Mouse (Mus musculus): ENCODE data around the gene Stpg2. TPM values are rescaled to one million over a fixed set of nuclear protein-coding genes. Genes with fewer than 3 reads are reported as not detected.

The Stpg2 gene
- polyA plus RNA-seq (2014; fragmentation: Nextera tagmentation; extraction: Ambion mirVana) = 0.07 and 0.09 TPM in 2 replicates

DNA sequence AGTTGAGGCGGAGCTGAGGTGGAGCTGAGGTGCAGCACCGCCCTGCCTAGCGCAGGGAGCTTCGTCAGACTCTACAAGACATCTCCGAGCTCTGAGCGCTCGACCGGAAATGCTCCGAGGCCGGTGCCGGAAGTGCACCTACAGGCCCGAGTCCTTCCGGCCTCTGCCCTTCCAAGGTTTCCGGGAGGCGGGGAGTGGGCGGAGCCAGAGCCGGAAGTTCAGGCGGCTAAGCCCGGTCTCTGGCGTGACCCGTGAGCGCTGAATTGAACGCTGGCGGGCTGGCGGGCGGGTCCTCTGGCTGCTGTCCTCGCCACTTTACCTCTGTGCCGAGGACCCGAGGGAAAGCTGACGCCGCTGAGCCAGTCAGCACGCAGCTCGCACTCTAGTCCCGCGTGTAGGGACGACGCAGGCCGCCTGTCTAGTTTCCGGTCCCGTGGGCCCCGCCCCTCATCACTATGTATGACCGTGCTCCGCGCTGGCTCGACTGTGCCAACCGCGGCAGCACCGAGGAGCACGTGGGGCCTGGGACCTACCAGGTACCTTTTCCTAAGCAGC, at the start of gene Stpg2:
Gene Stpg2 (plus strand): TSS at position 251 of the 555 bp plus-strand sequence.
- DNase-seq (ENCODE audit: low spot score) = peak; percentile 96
- H3K9ac ChIP-seq (ENCODE audit: low read depth, low read length) = peak within 1 kb of the TSS; percentile 75
- peaks cover 5% of the 10 kb centered on the region; the same call in 1 of the 2 replicates for H3K27me3 ChIP-seq (ENCODE audit: control insufficient read depth, insufficient read depth, low read length)
- H3K4me1 ChIP-seq (replicated peaks; ENCODE audit: control insufficient read depth, insufficient read depth, low read length) = no peaks in the 10 kb centered on the region
- H3K4me3 ChIP-seq (ENCODE audit: low read depth, low read length) = peak within 1 kb of the TSS; percentile 62
- H3K4me2 ChIP-seq (replicated peaks; ENCODE audit: low read depth, low read length) = peak within 1 kb of the TSS; percentile 69
- H3K36me3 ChIP-seq (ENCODE audit: control insufficient read depth, insufficient read depth, low read length) = no peaks in the 10 kb centered on the region
- no peaks in the 10 kb centered on the region for H3K9me3 ChIP-seq (ENCODE audit: control insufficient read depth, low read length)
- peak within 1 kb of the TSS; percentile 95 for H3K27ac ChIP-seq (ENCODE audit: low read depth, low read length)
- under 1% methylated on average over 49 of the region's 49 CpGs for WGBS
- peak; percentile 100 for ATAC-seq (ENCODE audit: low FRiP score)

GRCm38 (mm10) chr3:139162146-139162545, 43.3 kb upstream of the Stpg2 start:
- no peak overlapping the region for H3K9ac ChIP-seq (ENCODE audit: low read depth, low read length)
- ATAC-seq (ENCODE audit: low FRiP score) (no peak), DNase-seq (ENCODE audit: low spot score) (no peak)
- 55% methylated on average over 2 of the region's 2 CpGs for WGBS
- H3K9me3 ChIP-seq (ENCODE audit: control insufficient read depth, low read length) = no peaks in the 10 kb centered on the region
- no peak overlapping the region for H3K4me2 ChIP-seq (replicated peaks; ENCODE audit: low read depth, low read length)
- H3K27me3 ChIP-seq (ENCODE audit: control insufficient read depth, insufficient read depth, low read length) = no peaks in the 10 kb centered on the region
- H3K36me3 ChIP-seq (ENCODE audit: control insufficient read depth, insufficient read depth, low read length) = no peaks in the 10 kb centered on the region
- no peak overlapping the region for H3K4me3 ChIP-seq (ENCODE audit: low read depth, low read length)
- no peak overlapping the region for H3K27ac ChIP-seq (ENCODE audit: low read depth, low read length)
- H3K4me1 ChIP-seq (replicated peaks; ENCODE audit: control insufficient read depth, insufficient read depth, low read length) = no peaks in the 10 kb centered on the region

DNA sequence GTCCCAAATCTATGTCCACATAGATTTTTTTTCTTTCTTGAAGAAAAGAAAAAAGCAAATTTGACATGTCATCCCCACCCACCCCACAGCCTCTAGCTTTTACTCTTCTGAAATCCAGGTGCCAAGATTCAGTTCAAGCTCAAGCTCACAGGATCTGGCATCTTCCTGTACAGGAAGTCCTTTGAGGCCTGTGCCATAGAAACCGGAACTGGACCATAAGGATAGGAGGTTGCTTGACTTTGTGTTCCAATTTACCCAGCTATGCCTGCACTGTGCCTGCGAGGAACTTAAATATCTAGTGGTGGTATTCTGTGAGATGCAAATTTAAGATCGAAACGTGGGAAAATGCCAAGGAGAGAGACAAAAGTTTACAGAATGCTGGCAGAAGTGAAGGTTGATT, 42.8 kb upstream of the Stpg2 start:
- Histone ChIP-seq H3K4me2 (replicated peaks; ENCODE audit: low read depth, low read length) (no peak overlapping the region), H3K9me3 (ENCODE audit: control insufficient read depth, low read length) (no peaks in the 10 kb centered on the region), H3K36me3 (ENCODE audit: control insufficient read depth, insufficient read depth, low read length) (no peaks in the 10 kb centered on the region), H3K4me3 (ENCODE audit: low read depth, low read length) (no peak overlapping the region), H3K27me3 (ENCODE audit: control insufficient read depth, insufficient read depth, low read length) (no peaks in the 10 kb centered on the region), H3K9ac (ENCODE audit: low read depth, low read length) (no peak overlapping the region), H3K4me1 (replicated peaks; ENCODE audit: control insufficient read depth, insufficient read depth, low read length) (no peaks in the 10 kb centered on the region), H3K27ac (ENCODE audit: low read depth, low read length) (no peak overlapping the region)
- DNase-seq (ENCODE audit: low spot score) = no peak
- ATAC-seq (ENCODE audit: low FRiP score) = no peak
- WGBS = 88% methylated on average over 4 of the region's 4 CpGs

- H3K27ac ChIP-seq (ENCODE audit: low read depth, low read length) = no peak overlapping the region
- no peaks in the 10 kb centered on the region for H3K36me3 ChIP-seq (ENCODE audit: control insufficient read depth, insufficient read depth, low read length)
- H3K9ac ChIP-seq (ENCODE audit: low read depth, low read length) = no peak overlapping the region
- H3K4me2 ChIP-seq (replicated peaks; ENCODE audit: low read depth, low read length) = no peak overlapping the region
- WGBS = 57% methylated on average over 4 of the region's 4 CpGs
- ATAC-seq (ENCODE audit: low FRiP score) (peak; percentile 51; the same call in 1 of the 2 replicates), DNase-seq (ENCODE audit: low spot score) (no peak)
- H3K4me1 ChIP-seq (replicated peaks; ENCODE audit: control insufficient read depth, insufficient read depth, low read length) = no peaks in the 10 kb centered on the region
- no peaks in the 10 kb centered on the region for H3K27me3 ChIP-seq (ENCODE audit: control insufficient read depth, insufficient read depth, low read length)
- H3K9me3 ChIP-seq (ENCODE audit: control insufficient read depth, low read length) = no peaks in the 10 kb centered on the region
- H3K4me3 ChIP-seq (ENCODE audit: low read depth, low read length) = no peak overlapping the region
These were observed 36.8 kb upstream of the Stpg2 start for GRCm38 (mm10) chr3:139168510-139169269.

DNA sequence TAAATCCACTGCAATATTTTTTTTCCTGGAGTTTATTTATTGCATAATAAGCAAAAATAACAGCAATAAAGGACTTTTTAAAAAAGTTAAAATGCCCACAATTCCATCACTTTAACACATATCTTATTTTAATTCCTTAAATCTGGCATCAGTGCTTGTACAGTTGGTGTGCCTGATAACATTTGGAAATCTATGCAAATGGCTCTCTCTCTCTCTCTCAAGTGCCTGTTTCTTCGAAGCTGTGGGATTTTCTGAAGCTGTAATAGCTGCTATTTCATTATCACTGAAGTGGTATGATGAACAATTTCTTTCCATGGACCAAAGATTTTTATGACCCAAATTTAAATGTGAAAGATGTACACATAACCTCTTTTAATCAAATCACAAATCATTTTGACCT, 35.8 kb upstream of the Stpg2 start:
- H3K4me1 ChIP-seq (replicated peaks; ENCODE audit: control insufficient read depth, insufficient read depth, low read length) = no peaks in the 10 kb centered on the region
- H3K9me3 ChIP-seq (ENCODE audit: control insufficient read depth, low read length) = no peaks in the 10 kb centered on the region
- no peak overlapping the region for H3K9ac ChIP-seq (ENCODE audit: low read depth, low read length)
- no peaks in the 10 kb centered on the region for H3K36me3 ChIP-seq (ENCODE audit: control insufficient read depth, insufficient read depth, low read length)
- no peak overlapping the region for H3K27ac ChIP-seq (ENCODE audit: low read depth, low read length)
- no peak overlapping the region for H3K4me3 ChIP-seq (ENCODE audit: low read depth, low read length)
- no peak for DNase-seq (ENCODE audit: low spot score)
- 66% methylated on average over 1 of the region's 1 CpGs for WGBS
- H3K27me3 ChIP-seq (ENCODE audit: control insufficient read depth, insufficient read depth, low read length) = no peaks in the 10 kb centered on the region
- ATAC-seq (ENCODE audit: low FRiP score) = no peak
- H3K4me2 ChIP-seq (replicated peaks; ENCODE audit: low read depth, low read length) = no peak overlapping the region

GRCm38 (mm10) chr3:139176936-139177335, 28.6 kb upstream of the Stpg2 start:
- Histone ChIP-seq H3K27me3 (ENCODE audit: control insufficient read depth, insufficient read depth, low read length) (no peaks in the 10 kb centered on the region), H3K36me3 (ENCODE audit: control insufficient read depth, insufficient read depth, low read length) (no peaks in the 10 kb centered on the region), H3K9ac (ENCODE audit: low read depth, low read length) (no peak overlapping the region), H3K4me2 (replicated peaks; ENCODE audit: low read depth, low read length) (no peak overlapping the region), H3K4me3 (ENCODE audit: low read depth, low read length) (no peak overlapping the region), H3K27ac (ENCODE audit: low read depth, low read length) (no peak overlapping the region), H3K9me3 (ENCODE audit: control insufficient read depth, low read length) (no peaks in the 10 kb centered on the region), H3K4me1 (replicated peaks; ENCODE audit: control insufficient read depth, insufficient read depth, low read length) (no peaks in the 10 kb centered on the region)
- DNase-seq (ENCODE audit: low spot score) = no peak
- no peak for ATAC-seq (ENCODE audit: low FRiP score)
- WGBS = 39% methylated on average over 1 of the region's 1 CpGs

DNA sequence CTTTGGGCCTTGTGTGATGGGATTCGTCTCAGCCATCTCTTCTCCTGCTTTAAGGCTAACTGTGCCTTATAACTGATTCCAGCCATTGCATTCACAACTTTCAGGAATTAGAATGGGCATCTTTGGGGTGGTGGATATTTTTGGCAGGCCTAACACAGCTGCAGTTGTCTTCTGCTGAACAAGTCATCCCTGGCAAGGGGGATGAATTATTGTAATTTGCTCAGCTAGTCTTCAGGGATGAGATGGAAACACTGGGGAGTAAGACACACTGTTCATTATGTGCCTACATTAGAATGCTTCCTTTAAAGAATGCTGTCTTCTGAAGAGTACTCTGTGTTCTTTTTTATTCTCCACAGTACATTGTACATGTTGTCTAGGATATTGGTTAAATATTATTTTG, 14.0 kb upstream of the Stpg2 start:
- Histone ChIP-seq H3K27ac (ENCODE audit: low read depth, low read length) (no peak overlapping the region), H3K36me3 (ENCODE audit: control insufficient read depth, insufficient read depth, low read length) (no peaks in the 10 kb centered on the region), H3K4me3 (ENCODE audit: low read depth, low read length) (no peak overlapping the region), H3K9ac (ENCODE audit: low read depth, low read length) (no peak overlapping the region), H3K4me2 (replicated peaks; ENCODE audit: low read depth, low read length) (no peak overlapping the region), H3K27me3 (ENCODE audit: control insufficient read depth, insufficient read depth, low read length) (no peaks in the 10 kb centered on the region), H3K9me3 (ENCODE audit: control insufficient read depth, low read length) (no peaks in the 10 kb centered on the region), H3K4me1 (replicated peaks; ENCODE audit: control insufficient read depth, insufficient read depth, low read length) (no peaks in the 10 kb centered on the region)
- 88% methylated on average over 1 of the region's 1 CpGs for WGBS
- no peak for ATAC-seq (ENCODE audit: low FRiP score)
- no peak for DNase-seq (ENCODE audit: low spot score)

- Histone ChIP-seq H3K4me2 (replicated peaks; ENCODE audit: low read depth, low read length) (no peak overlapping the region), H3K4me3 (ENCODE audit: low read depth, low read length) (no peak overlapping the region), H3K36me3 (ENCODE audit: control insufficient read depth, insufficient read depth, low read length) (no peaks in the 10 kb centered on the region), H3K9me3 (ENCODE audit: control insufficient read depth, low read length) (no peaks in the 10 kb centered on the region), H3K9ac (ENCODE audit: low read depth, low read length) (no peak overlapping the region), H3K27ac (ENCODE audit: low read depth, low read length) (no peak overlapping the region), H3K27me3 (ENCODE audit: control insufficient read depth, insufficient read depth, low read length) (no peaks in the 10 kb centered on the region), H3K4me1 (replicated peaks; ENCODE audit: control insufficient read depth, insufficient read depth, low read length) (no peaks in the 10 kb centered on the region)
- ATAC-seq (ENCODE audit: low FRiP score) = no peak
- DNase-seq (ENCODE audit: low spot score) = no peak
These were observed 11.6 kb upstream of the Stpg2 start for GRCm38 (mm10) chr3:139193917-139194316.

DNA sequence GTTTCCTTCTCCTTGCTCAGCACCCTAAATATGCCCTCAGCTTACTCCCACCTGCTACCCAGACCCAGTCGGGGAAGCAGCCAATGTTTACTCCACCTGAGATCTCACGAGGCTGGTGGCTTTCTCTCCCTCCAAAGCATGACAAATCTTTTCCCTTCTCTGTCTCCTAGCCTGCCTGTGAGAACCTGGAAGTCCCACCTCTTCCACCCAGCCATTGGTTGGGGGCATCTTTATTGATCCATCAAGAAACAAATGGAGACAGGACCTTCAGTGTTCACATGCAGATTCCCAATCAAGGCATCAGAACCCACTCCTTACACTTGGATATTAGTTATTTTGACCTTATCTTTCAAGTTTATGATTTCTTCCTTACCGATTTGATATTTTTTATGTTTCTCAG, 7.1 kb upstream of the Stpg2 start:
- 68% methylated on average over 3 of the region's 3 CpGs for WGBS
- H3K9ac ChIP-seq (ENCODE audit: low read depth, low read length) = no peak overlapping the region

More for the DNA sequence above, 7.1 kb upstream of the Stpg2 start:
- Histone ChIP-seq H3K4me3 (ENCODE audit: low read depth, low read length) (no peak overlapping the region), H3K27ac (ENCODE audit: low read depth, low read length) (no peak overlapping the region), H3K4me2 (replicated peaks; ENCODE audit: low read depth, low read length) (no peak overlapping the region), H3K9me3 (ENCODE audit: control insufficient read depth, low read length) (no peaks in the 10 kb centered on the region), H3K36me3 (ENCODE audit: control insufficient read depth, insufficient read depth, low read length) (no peaks in the 10 kb centered on the region), H3K27me3 (ENCODE audit: control insufficient read depth, insufficient read depth, low read length) (peaks cover 5% of the 10 kb centered on the region; the same call in 1 of the 2 replicates), H3K4me1 (replicated peaks; ENCODE audit: control insufficient read depth, insufficient read depth, low read length) (no peaks in the 10 kb centered on the region)
- ATAC-seq (ENCODE audit: low FRiP score) = no peak
- no peak for DNase-seq (ENCODE audit: low spot score)

Data from hindbrain, embryonic 11.5 days (tissue).